Mouse (Mus musculus): ENCODE measurements around the gene Lrrc75a.

The Lrrc75a gene

GRCm38 (mm10) chr11:62554934-62555517 lies 93.3 kb downstream of the Lrrc75a start:
- DNase-seq (ENCODE audit: low spot score in 2 of 2): no peak
